Mouse (Mus musculus) small intestine, adult 2 months (tissue): ENCODE measurements at regions not wholly inside any gene's neighbourhood (a gene's known extent, or its start where the extent isn't known, plus 50 kb on each side); places are given as distances from the start of the nearest gene placed in this dataset.

Experiments
- CTCF ChIP-seq: fragments of 200-500 bp; IDR thresholded peaks from 2 replicates; pipeline ENCODE4 v1.5.1; 2012; ENCODE audit warnings: low read depth, mild to moderate bottlenecking, control low read depth, inconsistent platforms, low read length, moderate library complexity, mixed read lengths; ENCODE audit not compliant: insufficient replicate concordance, insufficient read length; ENCODE audit errors: extremely low read depth
- POLR2A ChIP-seq: fragments of 200-500 bp; IDR thresholded peaks from 2 replicates; pipeline ENCODE4 v1.6.1; 2012; ENCODE audit warnings: low read depth, mild to moderate bottlenecking, control low read depth, inconsistent platforms, low read length, moderate library complexity

- TF ChIP-seq CTCF = no peak
- no peak for TF ChIP-seq POLR2A
Measured at GRCm38 (mm10) chr3:118433441-118434021, 128.4 kb upstream of the Dpyd start.
